Mouse (Mus musculus) myocyte (in vitro differentiated cells): ENCODE measurements around the gene Chaf1a.

Experiments used
- POLR2A ChIP-seq: IDR thresholded peaks from one replicate; pipeline ENCODE4 v1.6.1; 2011; ENCODE audit warnings: low read depth, mild to moderate bottlenecking, control low read depth, moderate library complexity; ENCODE audit not compliant: insufficient read length
- TCF12 ChIP-seq: IDR thresholded peaks from one replicate; pipeline ENCODE4 v1.6.1; 2011; ENCODE audit warnings: mild to moderate bottlenecking, control low read depth; ENCODE audit not compliant: poor library complexity, insufficient read depth, severe bottlenecking

DNA sequence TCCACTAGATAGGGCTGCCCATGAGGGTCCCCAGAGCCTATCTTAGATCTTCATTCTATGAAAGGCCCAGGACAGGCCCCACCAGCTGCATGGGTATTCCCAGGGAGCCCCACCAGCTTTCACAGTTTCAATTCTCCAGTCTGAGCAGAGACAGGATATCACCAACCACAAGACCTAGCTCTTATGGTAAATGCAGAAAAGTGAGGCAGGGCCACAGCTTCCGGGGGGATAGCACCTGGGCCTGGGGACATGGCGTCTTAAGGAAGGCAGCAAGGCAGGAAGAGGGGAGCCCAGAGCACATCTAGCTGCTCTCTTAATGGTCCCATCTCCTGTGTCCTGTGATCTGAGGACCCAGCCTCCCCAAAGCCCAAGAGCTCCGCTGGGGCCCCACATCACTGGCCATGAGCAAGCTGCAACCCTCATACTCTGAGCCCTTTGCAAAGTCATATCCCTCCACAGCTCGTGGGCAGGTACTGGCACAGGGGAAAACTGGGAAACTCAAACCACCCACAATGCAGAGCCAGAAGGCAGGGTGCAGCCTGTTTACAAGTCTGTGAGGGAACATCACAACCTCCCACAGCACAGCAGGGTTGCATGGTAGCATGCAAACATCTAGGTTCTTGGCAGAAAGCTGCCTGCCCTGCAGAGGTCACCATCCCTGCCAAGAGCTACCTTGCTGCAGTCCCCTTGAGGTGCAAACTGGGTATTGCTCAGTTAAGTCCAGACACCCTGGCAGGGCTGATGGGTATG, 18.9 kb upstream of the Chaf1a start:
- TF ChIP-seq TCF12 (no peak), POLR2A (peak; percentile 5)
